Mouse (Mus musculus) retina, adult 2 months (tissue): ENCODE measurements around the gene Mef2d.

Source experiments
- DNase-seq: peaks from one replicate; pipeline ENCODE4 v3.0.0-alpha.2; 2012; ENCODE audit warnings: low read depth, low spot score

Mef2d gene

GRCm38 (mm10) chr3:88207451-88208100, 65.4 kb downstream of the Mef2d start:
- DNase-seq: no peak

GRCm38 (mm10) chr3:88208226-88208720, 66.1 kb downstream of the Mef2d start:
- no peak for DNase-seq

GRCm38 (mm10) chr3:88209306-88209705, 67.1 kb downstream of the Mef2d start:
- DNase-seq: no peak

- DNase-seq: no peak
Measured at GRCm38 (mm10) chr3:88210121-88210520, 67.9 kb downstream of the Mef2d start.

- no peak for DNase-seq
Measured at GRCm38 (mm10) chr3:88210918-88211317, 68.7 kb downstream of the Mef2d start.

- DNase-seq: no peak
Measured at GRCm38 (mm10) chr3:88212356-88212755, 70.2 kb downstream of the Mef2d start.

- DNase-seq: no peak
Measured at GRCm38 (mm10) chr3:88213019-88213418, 70.8 kb downstream of the Mef2d start.

- DNase-seq: no peak
Measured at GRCm38 (mm10) chr3:88214197-88214938, 72.2 kb downstream of the Mef2d start.

GRCm38 (mm10) chr3:88214971-88215552, 72.9 kb downstream of the Mef2d start:
- DNase-seq: no peak

- DNase-seq: no peak
Measured at GRCm38 (mm10) chr3:88215553-88216004, 73.4 kb downstream of the Mef2d start.

GRCm38 (mm10) chr3:88216116-88216515, 73.9 kb downstream of the Mef2d start:
- no peak for DNase-seq

GRCm38 (mm10) chr3:88216534-88217326, 74.6 kb downstream of the Mef2d start:
- DNase-seq: no peak

GRCm38 (mm10) chr3:88217679-88218078, 75.5 kb downstream of the Mef2d start:
- no peak for DNase-seq

GRCm38 (mm10) chr3:88219940-88220339, 77.8 kb downstream of the Mef2d start:
- DNase-seq: no peak

- DNase-seq: no peak
Measured at GRCm38 (mm10) chr3:88220842-88221241, 78.7 kb downstream of the Mef2d start.
